Mouse (Mus musculus): ENCODE measurements around the gene E2f1.
A peak's percentile ranks its signal among the peaks of the same experiment; 100 is the strongest.

E2f1 gene

DNA sequence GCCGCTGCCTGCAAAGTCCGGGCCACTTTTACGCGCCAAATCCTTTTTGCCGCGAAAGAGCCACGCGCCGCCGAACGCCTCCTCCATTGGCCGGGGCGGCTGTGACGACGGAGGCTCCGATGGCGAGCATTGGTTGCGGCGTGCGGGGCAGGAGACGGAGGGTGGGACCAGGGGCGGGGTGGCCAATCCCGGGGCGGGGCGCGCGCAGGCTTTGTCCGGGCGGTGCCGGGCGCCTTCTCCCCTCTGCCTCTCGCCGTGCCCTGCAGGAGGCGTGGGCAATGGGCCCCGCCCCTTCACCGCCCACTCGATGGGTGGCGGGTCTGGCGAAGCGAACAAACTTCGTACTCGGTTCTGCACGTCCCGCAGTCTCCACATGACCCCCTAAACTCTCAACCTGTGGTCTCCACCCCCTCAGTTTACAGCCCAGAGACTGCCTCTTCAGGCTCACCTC is at the start of gene E2f1:
TSS of gene E2f1 (minus strand) at position 57 of the 451 bp plus-strand sequence.
- peak; percentile 96 for DNase-seq (ENCODE audit: low read depth)

DNA sequence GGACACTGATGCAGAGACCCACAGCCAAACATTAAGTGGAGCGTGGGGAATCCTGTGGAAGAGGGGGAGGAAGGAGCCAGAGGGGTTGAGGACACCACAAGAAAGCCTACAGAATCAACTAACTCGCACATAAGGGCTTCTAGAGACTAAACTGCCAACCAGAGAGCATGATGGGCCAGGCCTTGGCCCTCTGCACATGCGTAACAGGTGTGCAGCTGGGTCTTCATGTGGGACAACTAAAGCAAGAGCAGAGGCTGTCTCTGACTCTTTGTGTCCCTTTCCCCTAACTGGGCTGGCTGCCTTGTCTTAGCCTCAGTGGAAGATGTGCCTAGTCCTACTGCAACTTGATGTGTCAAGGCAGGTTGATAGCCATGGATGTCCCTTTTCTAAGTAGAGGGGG is 47.4 kb upstream of the E2f1 start:
- DNase-seq (ENCODE audit: low read depth) = no peak

DNA sequence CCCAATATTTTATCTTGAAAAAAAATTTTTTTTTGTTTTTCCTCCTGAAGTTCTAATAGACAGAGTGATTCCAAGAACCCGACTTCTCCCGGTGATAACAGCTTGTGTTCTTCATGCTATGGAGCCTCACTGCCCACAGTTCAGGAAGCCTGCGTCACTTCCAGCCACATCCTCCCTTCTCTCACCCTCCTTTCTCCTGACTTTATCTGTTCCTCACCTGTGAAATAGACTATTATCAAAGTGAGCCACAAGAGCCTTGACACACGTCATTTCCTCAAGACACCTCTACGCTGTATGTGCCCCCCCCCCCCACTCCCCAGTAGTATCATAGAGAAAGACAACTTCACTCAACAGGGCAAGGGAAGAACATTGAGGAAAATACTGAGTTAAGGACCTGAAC is 46.0 kb upstream of the E2f1 start:
- peak; percentile 67 for DNase-seq (ENCODE audit: low read depth)

DNA sequence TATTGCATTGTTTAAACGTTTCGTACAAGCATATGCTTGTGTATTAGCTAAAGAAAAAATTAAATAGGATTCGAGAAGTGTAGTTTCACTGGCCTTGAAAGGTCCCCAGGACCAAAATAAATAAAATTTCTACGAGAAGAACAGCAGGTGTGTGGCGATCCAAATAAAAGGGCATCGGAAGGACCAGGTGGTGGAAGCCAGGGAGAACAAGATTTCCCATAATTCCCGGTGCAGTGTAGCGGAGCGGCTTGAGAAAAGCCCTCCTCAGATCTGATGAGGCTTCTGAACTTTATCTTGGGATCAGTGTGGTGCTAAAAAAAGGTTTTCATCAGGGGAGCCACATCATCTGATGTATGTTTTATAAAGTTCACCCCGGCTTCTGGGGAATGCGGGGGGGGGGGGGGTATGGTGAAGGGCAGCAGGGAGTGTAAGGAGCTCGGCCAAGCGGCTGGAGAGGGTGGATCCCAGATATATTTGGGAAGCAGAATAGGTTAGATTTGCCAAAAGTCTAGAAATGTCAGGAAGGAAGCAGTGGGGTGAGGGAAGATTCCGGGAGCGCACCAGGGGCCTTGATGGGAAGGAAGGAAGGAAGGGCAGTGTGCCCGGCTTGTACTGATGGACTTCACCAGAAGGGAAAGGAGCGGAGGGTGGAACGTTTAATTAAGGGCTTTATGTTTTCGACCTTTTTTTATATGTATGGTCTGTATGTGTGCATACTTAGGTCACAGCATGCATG is 45.3 kb upstream of the E2f1 start:
- peak; percentile 20 for DNase-seq (ENCODE audit: low read depth)

DNA sequence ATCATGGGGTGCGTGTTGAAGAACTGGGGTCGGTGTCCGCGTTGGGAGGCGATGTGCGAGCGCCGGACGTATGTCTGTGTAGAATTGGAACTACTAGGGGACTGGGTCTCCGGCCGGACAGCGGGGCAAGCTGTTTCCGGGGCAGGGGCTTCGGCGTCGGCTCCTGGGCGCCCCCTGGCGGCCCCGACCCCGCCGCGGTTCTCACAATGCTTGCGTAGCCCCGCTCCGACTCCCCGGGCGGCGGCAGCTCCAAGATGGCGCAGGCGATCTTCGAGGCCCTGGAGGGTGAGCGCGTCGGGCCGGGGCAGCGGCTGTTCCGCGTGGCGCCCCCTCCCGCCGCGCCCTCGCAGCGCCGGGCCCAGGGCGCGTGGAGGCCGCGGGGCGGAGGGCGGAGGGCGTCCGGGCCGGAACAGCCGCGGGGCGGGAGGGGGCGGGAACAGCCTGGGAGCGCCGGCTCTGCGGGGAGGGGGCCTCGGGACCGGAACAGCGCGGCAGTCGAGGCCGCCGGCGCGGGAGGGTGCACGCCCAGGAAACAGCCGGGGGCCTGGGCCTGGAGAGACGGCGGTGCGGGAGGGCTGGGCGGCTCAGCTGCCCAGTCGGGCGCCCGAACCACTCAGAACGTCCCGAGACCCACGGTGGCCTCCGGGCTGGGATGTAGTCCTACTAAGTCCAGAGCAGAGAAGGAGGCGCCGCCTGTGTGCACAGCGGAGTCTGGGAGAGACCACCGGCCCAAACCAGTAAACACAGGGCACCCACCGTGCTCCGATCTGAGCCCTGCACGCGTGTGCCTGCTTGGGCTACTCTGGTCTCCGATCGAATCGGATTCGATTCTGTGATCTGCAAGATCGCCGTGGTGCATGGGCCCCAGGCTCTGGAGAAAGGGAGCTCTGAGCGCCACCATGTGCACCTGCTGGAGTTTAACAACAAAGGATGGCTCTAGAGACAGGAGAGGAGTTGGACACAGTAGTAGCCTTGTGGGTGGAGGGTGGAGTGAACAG is 43.7 kb upstream of the E2f1 start, which contains the start of the genes Zfp341 and 4930519P11Rik:
TSS of gene Zfp341 (plus strand) at position 180 of the 998 bp plus-strand sequence.
TSS of gene 4930519P11Rik (minus strand) at position 320 of the 998 bp plus-strand sequence.
- DNase-seq (ENCODE audit: low read depth) = peak; percentile 93

DNA sequence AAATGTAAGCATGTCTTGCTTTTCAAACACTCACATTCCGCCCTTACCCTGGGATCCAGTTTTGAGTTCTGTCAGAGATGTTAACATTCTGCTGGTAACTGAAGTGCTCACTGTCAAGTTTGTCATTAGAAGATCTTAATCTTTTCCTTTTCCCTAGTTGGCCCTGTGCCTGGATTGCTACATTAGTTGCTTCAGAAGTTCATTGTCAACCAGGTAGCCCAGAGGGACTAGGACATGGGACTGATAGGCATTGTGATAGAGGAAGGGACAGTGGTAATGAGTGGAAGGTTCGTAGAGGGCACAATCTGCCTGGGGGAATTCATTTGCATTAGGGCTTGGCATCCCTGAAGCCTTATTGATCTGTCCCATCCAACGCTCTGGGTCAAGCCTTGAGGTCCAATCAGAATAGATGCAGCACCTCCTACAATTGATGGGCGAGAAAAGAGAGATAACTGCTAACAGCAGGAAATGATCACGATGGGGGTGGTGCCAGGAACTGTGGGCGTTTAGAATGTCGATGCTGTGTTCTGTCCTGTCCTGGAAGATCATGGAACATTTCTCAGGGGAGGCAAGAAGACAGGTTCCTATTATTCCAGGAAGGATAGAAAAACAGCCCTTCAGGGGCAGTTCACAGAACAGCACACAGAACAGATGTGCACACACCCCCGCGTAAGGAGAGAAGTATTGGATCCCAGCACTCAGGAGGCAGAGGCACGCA is 39.5 kb upstream of the E2f1 start:
- peak; percentile 34 for DNase-seq (ENCODE audit: low read depth)

DNA sequence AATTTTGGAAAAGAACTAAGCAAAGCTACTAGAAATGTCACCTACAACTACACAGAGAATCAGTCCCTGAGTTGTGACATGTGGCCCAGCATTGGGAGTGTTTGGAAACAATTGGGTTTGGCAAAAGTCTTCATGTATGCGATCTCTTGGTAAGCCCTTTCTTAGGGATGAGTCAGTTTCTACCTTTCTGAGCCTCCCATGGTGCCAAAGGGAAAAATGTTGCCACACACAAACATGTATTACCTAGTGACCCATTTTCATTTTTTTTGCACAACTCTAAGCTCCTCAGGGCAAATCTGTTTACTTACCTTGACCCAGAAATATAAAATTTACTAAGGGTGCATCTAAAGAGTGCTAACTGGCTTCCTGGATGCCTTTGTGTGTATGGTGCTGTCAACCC is 37.3 kb upstream of the E2f1 start:
- DNase-seq (ENCODE audit: low read depth) = no peak

DNA sequence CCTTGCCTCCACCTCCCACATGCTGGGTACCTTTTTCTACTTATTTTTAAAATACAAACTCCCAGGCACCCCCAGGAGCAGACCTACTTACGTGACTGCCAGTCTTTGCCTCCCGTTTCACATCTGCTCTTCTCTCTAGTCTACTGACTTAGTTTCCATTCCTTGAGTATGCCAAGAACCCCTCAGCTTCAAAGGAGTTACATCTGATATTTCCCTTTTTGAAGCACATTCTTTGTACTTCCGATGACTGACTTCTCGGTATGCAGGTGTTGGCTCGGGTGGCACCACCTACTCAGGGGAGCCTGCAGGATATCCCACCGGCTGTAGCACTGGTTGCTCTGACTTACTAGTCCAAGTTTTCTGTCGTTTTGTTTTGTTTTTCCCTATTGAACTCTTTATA is 34.5 kb upstream of the E2f1 start:
- no peak for DNase-seq (ENCODE audit: low read depth)

DNA sequence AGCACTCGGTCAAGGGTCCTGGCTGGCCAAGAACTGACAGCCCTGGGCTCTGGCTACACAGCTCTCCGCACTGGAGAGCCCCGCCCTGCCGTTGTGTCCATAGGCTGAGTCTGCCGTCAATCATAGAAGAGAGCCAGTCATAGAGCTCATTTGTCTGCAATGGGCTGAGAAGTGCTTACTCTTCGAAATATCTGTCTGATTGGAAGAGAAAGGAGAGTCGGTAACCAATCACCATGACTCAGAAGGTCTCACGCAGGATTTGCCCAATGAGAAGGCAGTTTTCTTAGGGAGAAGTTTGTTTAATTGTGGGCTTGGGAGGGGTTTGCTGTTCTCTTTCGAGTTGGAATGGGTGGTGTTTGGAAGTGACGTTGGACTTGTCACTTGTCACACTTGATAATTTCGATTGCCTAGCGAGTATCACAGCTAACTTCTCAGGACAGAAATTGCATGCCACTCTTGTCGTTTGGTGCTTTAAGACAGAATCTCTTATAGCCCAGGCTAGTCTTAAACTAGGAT is 34.0 kb upstream of the E2f1 start, which contains the start of gene Pxmp4:
TSS of gene Pxmp4 (minus strand) at position 71 of the 516 bp plus-strand sequence.
- DNase-seq (ENCODE audit: low read depth) = peak; percentile 98

DNA sequence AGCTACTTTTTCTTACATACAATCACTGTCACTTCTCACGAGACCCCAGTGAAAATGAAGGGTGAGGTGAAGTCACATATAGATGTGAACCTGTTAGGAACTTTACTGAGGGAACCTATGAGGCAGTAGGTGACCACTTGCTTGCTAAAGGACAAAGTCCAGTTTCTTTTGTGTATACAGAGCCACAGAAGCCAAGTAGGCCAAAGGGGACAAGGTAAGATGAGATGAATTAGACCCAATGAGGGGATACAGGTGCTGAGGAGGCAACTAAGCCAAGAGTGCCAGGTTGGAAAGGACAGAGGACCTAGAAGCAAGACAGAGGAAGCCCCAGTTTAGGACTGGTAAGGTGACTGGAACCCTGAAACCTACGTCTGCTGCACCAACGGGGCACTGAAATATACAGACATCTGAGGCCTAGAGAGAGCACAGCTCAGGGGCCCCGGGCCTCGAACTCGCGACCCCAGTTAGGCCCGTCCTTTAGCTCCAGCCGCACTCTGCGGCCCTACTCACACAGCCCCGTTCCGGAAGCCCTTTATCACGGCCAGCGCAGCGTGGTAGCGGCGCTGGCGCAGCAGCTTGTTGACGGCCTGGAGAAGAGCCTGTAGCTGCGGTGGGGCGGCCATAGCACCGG is 33.4 kb upstream of the E2f1 start:
- no peak for DNase-seq (ENCODE audit: low read depth)

DNA sequence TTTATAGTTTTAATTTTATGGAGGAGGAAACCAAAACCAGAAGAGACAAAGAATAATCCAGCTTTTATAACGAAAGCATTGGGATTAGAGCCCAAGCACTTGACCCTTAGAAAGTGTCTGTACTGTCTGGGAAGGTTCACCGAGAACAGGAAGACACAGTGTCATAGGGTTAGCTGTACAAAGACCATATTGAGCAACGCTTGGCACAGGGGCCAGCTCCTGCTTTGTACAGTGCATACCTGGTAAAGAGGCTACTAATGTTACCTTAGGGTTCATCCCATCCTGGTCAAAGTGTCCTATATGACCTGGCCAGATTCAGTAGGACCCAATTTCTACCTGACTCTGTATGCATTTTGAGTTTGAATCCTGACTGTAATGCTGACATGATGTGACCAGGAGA is 31.6 kb upstream of the E2f1 start:
- no peak for DNase-seq (ENCODE audit: low read depth)

DNA sequence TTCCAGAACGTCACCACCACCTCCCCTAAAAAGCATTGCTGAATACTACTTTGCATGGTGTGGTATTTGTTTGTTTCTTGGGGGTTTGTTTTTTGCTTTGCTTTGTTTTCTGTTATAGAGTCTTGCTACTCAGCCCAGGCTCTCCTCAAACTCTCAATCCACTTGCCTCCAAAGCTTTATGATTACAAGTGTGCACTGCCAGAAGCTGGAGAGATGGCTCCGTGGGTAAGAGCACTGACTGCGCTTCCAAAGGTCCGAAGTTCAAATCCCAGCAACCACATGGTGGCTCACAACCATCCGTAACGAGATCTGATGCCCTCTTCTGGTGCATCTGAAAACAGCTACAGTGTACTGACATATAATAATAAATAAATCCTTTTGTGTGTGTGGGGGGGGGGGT is 30.9 kb upstream of the E2f1 start:
- DNase-seq (ENCODE audit: low read depth) = no peak

DNA sequence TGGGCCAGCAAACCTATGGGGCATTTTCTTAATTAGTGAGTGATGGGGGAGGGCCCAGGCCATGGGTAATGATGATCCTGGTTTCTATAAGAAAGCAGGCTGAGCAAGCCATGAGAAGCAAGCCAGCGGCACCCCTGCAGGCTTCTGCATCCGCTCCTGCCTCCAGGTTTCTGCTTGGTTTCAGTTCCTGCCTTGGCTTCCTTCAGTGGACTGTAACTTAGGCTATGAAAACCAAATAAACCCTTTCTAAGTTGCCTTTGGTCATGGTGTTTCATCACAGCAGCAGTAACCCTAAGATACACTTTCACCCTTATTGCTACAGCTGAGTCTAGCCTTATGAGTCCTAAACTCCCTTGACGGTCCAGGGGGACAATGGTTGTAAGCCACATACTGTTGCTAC is 27.7 kb upstream of the E2f1 start:
- no peak for DNase-seq (ENCODE audit: low read depth)

DNA sequence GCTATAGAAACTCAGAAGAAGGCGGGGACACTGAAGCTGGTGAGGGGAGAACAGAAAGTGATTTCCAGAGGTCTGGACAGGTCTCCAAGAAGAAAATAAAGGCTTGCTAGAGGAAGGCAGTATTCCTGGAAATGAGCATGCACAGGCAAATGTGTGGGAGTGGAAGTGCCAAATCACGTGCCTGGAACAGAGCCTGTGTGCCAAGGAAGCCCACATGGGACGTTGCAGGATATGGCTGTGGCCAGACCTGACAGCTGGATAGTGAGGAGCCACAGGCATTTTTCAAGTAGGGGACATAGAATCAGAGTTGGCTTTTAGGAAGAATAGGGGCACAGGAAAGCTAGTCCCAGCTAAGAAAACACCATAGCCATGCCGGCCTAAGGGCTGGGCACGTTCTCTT is 26.1 kb upstream of the E2f1 start:
- DNase-seq (ENCODE audit: low read depth) = no peak

DNA sequence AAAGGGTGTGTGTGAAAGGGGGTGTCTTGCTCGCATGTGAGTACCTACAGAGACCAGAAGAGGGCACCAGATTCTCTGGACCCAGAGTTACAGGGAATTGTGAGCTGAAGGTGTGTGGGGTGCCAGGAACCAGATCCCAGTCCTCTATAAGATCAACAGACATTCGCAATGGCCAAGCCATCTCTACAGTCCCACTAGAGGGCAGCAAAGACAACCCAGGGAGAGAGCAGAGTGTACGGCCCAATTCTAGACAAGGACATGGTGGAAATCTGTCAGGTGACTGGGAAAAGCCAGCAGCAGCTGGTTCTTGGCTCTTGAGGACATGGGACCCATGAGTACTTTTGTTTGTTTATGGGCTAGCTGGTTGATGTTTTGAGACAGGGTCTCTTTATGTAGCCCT is 23.3 kb upstream of the E2f1 start:
- DNase-seq (ENCODE audit: low read depth) = peak; percentile 74

DNA sequence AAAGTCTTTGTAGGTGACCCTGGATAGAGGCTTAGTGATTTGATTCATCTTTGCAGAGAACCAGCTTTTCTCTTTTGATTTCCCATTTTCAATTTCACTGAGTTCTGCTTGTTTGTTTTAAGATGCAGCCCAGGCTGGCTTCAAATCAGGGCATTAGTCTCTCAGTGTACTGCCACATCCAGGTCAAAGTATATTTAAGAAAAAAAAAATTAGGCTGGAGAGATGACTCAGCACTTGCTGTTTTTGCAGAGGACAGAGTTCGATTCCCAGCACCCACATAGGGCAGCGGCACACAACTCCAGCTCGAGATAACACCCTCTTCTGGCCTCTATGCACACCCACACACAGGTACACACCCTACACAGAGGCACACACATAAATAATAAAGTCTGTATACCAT is 21.5 kb upstream of the E2f1 start:
- DNase-seq (ENCODE audit: low read depth) = no peak

DNA sequence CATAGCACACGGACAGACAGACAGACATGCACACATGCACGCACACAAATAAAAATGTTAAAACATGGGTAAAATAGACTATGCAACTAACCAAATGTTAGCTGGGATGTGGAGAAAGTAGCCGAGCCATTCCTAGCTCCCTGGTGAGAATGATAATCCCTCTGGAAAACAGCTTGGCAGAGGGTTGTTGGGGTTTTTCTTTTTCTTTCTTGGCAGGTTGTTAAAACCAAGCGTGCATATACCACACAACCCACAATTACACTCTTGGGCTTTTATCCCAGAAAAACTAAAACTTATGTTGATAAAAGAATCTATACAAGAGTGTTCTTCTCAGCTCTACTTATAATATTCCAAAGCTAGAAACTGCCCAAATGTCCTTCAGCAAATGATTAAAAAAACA is 19.4 kb upstream of the E2f1 start:
- DNase-seq (ENCODE audit: low read depth) = no peak

DNA sequence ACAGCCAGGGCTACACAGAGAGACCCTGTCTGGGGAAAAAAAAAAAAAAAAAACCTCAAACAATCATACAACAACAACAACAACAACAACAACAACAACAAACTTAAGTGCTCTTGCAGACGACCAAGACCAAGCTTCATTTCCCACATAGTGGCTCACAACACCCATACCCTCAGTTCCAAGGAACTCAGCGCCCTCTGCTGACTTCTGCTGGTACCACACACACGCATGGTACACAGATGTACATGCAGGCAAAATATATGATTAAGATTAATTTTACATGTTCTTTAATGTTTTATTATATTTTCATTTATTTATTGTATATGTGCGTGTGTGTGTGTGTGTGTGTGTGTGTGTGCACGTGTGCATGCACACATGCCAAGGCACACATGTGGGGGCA is 16.7 kb upstream of the E2f1 start:
- DNase-seq (ENCODE audit: low read depth) = peak; percentile 57

DNA sequence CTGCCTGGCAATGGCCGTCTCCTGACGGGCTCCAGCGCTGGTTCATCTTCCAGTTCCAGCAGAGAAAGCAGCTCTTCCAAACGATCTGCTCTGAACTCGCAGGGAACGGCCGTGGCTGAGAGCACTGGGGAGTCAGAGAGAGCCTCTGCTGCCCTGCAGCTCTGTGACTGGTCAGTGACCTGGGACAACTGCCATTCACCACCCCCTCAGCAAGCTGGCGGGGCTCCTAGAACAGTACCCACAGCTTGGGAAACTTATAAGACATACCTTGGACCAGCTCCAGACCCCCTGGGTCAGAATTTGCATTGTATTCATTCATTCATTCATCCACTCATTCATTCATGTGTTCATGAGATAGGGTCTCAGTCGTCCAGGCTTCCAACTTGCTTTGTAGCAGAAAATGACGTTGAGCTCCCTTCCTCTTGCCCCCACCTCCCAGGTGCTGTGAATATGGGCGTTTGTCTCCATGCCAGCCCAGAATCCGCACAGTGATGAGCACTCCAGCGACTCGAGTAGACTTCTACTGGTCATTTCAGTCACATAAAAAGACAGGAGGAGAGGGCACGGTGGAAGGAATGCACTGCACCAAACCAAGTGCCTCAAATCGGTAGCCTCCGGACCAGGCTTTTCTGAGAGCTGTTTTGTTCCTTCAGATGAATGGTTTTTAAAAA is 15.4 kb upstream of the E2f1 start:
- DNase-seq (ENCODE audit: low read depth) = no peak

DNA sequence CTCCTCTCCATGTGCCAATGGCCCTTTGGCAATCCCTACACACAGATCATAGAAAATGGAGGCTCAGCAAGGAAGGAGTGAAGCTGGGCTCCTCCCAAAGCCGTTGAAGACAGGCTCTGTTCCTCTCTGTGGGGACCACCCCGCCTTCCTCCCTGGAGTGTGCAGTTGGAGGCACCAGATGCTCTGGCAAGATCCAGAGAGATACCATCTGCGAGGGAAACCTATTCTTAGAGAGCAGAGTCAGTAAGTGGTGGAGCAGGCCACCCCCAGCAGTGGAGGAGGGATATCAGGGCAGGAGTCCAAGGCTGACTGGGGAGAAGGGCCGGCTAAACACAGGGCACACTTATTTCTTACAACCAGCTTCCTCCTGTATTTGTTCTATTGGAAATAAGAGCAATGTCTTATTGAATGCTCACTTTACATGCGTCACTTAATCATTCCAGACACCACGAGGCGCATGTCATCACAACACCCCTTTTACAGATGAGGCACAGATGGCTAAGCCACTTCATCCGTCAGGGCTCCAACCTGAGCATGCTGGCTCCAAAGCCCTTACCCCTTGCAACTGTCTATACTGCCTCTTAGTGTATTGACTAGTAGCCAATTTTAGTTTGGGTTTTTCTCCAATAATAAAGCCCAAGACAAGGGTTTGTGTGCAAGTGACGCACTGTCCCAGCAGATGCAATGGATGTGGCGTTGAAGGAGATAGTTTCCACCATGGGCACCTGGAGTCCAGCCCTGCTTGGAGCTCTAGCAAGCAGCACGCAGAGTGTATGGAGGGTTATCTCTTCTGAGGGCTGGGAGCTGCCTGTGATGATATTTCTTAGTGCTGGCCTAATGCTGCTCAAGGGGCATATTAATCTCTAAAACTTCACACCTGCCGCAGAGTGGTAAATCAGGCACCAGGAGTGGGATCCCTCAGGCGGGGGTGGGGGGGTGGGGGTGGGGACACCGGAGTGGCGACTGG is 14.5 kb upstream of the E2f1 start:
- DNase-seq (ENCODE audit: low read depth) = no peak

Data from induced T-regulatory cell, adult 2 months (primary cell).